Mouse (Mus musculus): ENCODE results near the gene Grap2. TPM values are rescaled to one million over a fixed set of nuclear protein-coding genes. Genes with fewer than 3 reads are reported as not detected.

Gene Grap2
- total and polyA plus RNA-seq, 2 experiments from 2014 or later = not detected

- Histone ChIP-seq H3K4me1 (ENCODE audit: insufficient read depth) (no peaks in the 10 kb centered on the region), H3K36me3 (ENCODE audit: insufficient read depth) (no peaks in the 10 kb centered on the region), H3K9me3 (ENCODE audit: low read length) (no peaks in the 10 kb centered on the region), H3K27me3 (ENCODE audit: insufficient read depth, low read length) (no peaks in the 10 kb centered on the region), H3K9ac (no peak overlapping the region), H3K4me3 (ENCODE audit: low read depth, low read length) (no peak overlapping the region), H3K4me2 (ENCODE audit: low read depth) (no peak overlapping the region), H3K27ac (ENCODE audit: low read depth, low read length) (no peak overlapping the region)
- WGBS = 61% methylated on average over 8 of the region's 8 CpGs
- no peak for TF ChIP-seq CTCF (IDR thresholded peaks at IDR 0.05; ENCODE audit: low read depth)
- ATAC-seq (no peak), DNase-seq (no peak)
Observed at GRCm38 (mm10) chr15:80623171-80623837, 50.9 kb downstream of the Grap2 start.

DNA sequence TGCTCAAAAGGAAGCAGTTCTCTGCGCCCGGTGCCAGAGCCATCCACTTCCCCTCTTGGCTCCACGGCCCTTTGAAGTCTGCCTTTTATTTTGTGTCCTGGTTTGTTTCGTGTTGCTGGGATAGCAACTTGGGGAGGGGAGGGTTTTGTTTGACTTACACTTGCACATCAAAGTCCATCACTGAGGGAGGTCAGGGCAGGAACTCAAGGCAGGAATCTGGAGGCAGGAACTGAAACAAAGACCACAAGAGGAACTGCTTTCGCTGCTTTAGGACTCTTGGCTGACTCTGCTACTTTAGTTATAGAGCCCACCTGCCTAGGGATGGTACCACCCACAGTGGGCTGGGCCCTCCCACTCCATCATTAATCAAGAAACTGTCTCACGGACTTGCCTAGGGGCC lies 54.1 kb downstream of the Grap2 start:
- no peaks in the 10 kb centered on the region for H3K36me3 ChIP-seq (ENCODE audit: insufficient read depth)
- no peak overlapping the region for H3K9ac ChIP-seq
- DNase-seq (no peak), ATAC-seq (no peak)
- no peak overlapping the region for H3K4me3 ChIP-seq (ENCODE audit: low read depth, low read length)
- H3K4me2 ChIP-seq (ENCODE audit: low read depth) = no peak overlapping the region
- no peak overlapping the region for H3K27ac ChIP-seq (ENCODE audit: low read depth, low read length)
- H3K4me1 ChIP-seq (ENCODE audit: insufficient read depth) = no peaks in the 10 kb centered on the region
- WGBS = 65% methylated on average over 6 of the region's 6 CpGs
- H3K9me3 ChIP-seq (ENCODE audit: low read length) = no peaks in the 10 kb centered on the region
- no peaks in the 10 kb centered on the region for H3K27me3 ChIP-seq (ENCODE audit: insufficient read depth, low read length)
- TF ChIP-seq CTCF (IDR thresholded peaks at IDR 0.05; ENCODE audit: low read depth) = no peak

- Histone ChIP-seq H3K4me1 (ENCODE audit: insufficient read depth) (no peaks in the 10 kb centered on the region), H3K27me3 (ENCODE audit: insufficient read depth, low read length) (no peaks in the 10 kb centered on the region), H3K4me2 (ENCODE audit: low read depth) (no peak overlapping the region), H3K9me3 (ENCODE audit: low read length) (no peaks in the 10 kb centered on the region), H3K9ac (no peak overlapping the region), H3K27ac (ENCODE audit: low read depth, low read length) (no peak overlapping the region), H3K4me3 (ENCODE audit: low read depth, low read length) (no peak overlapping the region), H3K36me3 (ENCODE audit: insufficient read depth) (no peaks in the 10 kb centered on the region)
- no peak for TF ChIP-seq CTCF (IDR thresholded peaks at IDR 0.05; ENCODE audit: low read depth)
- ATAC-seq (no peak), DNase-seq (no peak)
- WGBS = 69% methylated on average over 7 of the region's 7 CpGs
Observed at GRCm38 (mm10) chr15:80630147-80630546, 57.8 kb downstream of the Grap2 start.

- WGBS = 47% methylated on average over 14 of the region's 14 CpGs
- no peak overlapping the region for H3K9ac ChIP-seq
- no peak overlapping the region for H3K4me2 ChIP-seq (ENCODE audit: low read depth)
- no peaks in the 10 kb centered on the region for H3K36me3 ChIP-seq (ENCODE audit: insufficient read depth)
- H3K9me3 ChIP-seq (ENCODE audit: low read length) = no peaks in the 10 kb centered on the region
- DNase-seq (no peak), ATAC-seq (no peak)
- H3K4me3 ChIP-seq (ENCODE audit: low read depth, low read length) = no peak overlapping the region
- no peaks in the 10 kb centered on the region for H3K27me3 ChIP-seq (ENCODE audit: insufficient read depth, low read length)
- H3K4me1 ChIP-seq (ENCODE audit: insufficient read depth) = no peaks in the 10 kb centered on the region
- no peak overlapping the region for H3K27ac ChIP-seq (ENCODE audit: low read depth, low read length)
- TF ChIP-seq CTCF (IDR thresholded peaks at IDR 0.05; ENCODE audit: low read depth) = no peak
Observed at GRCm38 (mm10) chr15:80630711-80631110, 58.3 kb downstream of the Grap2 start.

- ATAC-seq = no peak
- Histone ChIP-seq H3K27ac (ENCODE audit: low read depth, low read length) (no peak overlapping the region), H3K4me3 (ENCODE audit: low read depth, low read length) (no peak overlapping the region), H3K27me3 (ENCODE audit: insufficient read depth, low read length) (no peaks in the 10 kb centered on the region), H3K9ac (no peak overlapping the region), H3K4me1 (ENCODE audit: insufficient read depth) (no peaks in the 10 kb centered on the region), H3K36me3 (ENCODE audit: insufficient read depth) (no peaks in the 10 kb centered on the region), H3K9me3 (ENCODE audit: low read length) (no peaks in the 10 kb centered on the region), H3K4me2 (ENCODE audit: low read depth) (no peak overlapping the region)
- 77% methylated on average over 2 of the region's 2 CpGs for WGBS
- DNase-seq = no peak
- TF ChIP-seq CTCF (IDR thresholded peaks at IDR 0.05; ENCODE audit: low read depth) = no peak
Observed at GRCm38 (mm10) chr15:80631311-80631710, 58.9 kb downstream of the Grap2 start.

GRCm38 (mm10) chr15:80632280-80632893 lies 60.0 kb downstream of the Grap2 start:
- DNase-seq = no peak
- no peaks in the 10 kb centered on the region for H3K4me1 ChIP-seq (ENCODE audit: insufficient read depth)

GRCm38 (mm10) chr15:80634391-80635193 lies 62.2 kb downstream of the Grap2 start:
- Histone ChIP-seq H3K4me3 (ENCODE audit: low read depth, low read length) (no peak overlapping the region), H3K27ac (ENCODE audit: low read depth, low read length) (no peak overlapping the region), H3K36me3 (ENCODE audit: insufficient read depth) (no peaks in the 10 kb centered on the region), H3K4me1 (ENCODE audit: insufficient read depth) (no peaks in the 10 kb centered on the region), H3K27me3 (ENCODE audit: insufficient read depth, low read length) (no peaks in the 10 kb centered on the region), H3K9ac (no peak overlapping the region), H3K9me3 (ENCODE audit: low read length) (no peaks in the 10 kb centered on the region), H3K4me2 (ENCODE audit: low read depth) (no peak overlapping the region)
- peak; percentile 61 for DNase-seq
- peak; percentile 66 for TF ChIP-seq CTCF (IDR thresholded peaks at IDR 0.05; ENCODE audit: low read depth)
- no peak for ATAC-seq
- 61% methylated on average over 11 of the region's 11 CpGs for WGBS

More at GRCm38 (mm10) chr15:80632280-80632893, 60.0 kb downstream of the Grap2 start:
- Histone ChIP-seq H3K27ac (ENCODE audit: low read depth, low read length) (no peak overlapping the region), H3K36me3 (ENCODE audit: insufficient read depth) (no peaks in the 10 kb centered on the region), H3K9ac (no peak overlapping the region), H3K4me2 (ENCODE audit: low read depth) (no peak overlapping the region), H3K27me3 (ENCODE audit: insufficient read depth, low read length) (no peaks in the 10 kb centered on the region), H3K4me3 (ENCODE audit: low read depth, low read length) (no peak overlapping the region), H3K9me3 (ENCODE audit: low read length) (no peaks in the 10 kb centered on the region)
- ATAC-seq = no peak
- WGBS = 91% methylated on average over 13 of the region's 13 CpGs
- no peak for TF ChIP-seq CTCF (IDR thresholded peaks at IDR 0.05; ENCODE audit: low read depth)
